Mouse (Mus musculus): ENCODE data around the gene Trim65.

Gene Trim65

GRCm38 (mm10) chr11:116130488-116131205, at the start of gene Trim65:
Gene Trim65 (minus strand): TSS chr11:116131128.
- peak; percentile 83 for DNase-seq (ENCODE audit: low spot score)

GRCm38 (mm10) chr11:116178411-116179121, 47.6 kb upstream of the Trim65 start:
- no peak for DNase-seq (ENCODE audit: low spot score)

GRCm38 (mm10) chr11:116176010-116176409, 45.1 kb upstream of the Trim65 start:
- DNase-seq (ENCODE audit: low spot score), result no peak

- DNase-seq (ENCODE audit: low spot score), result no peak
Observed at GRCm38 (mm10) chr11:116174775-116175448, 44.0 kb upstream of the Trim65 start.

- no peak for DNase-seq (ENCODE audit: low spot score)
Observed at GRCm38 (mm10) chr11:116171959-116172358, 41.0 kb upstream of the Trim65 start.

- no peak for DNase-seq (ENCODE audit: low spot score)
Observed at GRCm38 (mm10) chr11:116170003-116170800, 39.3 kb upstream of the Trim65 start.

GRCm38 (mm10) chr11:116169214-116169613, 38.3 kb upstream of the Trim65 start:
- DNase-seq (ENCODE audit: low spot score), result no peak

- DNase-seq (ENCODE audit: low spot score), result peak; percentile 91
Observed at GRCm38 (mm10) chr11:116167884-116168439, 37.0 kb upstream of the Trim65 start, which contains the start of gene Fbf1. Gene Fbf1 (minus strand): TSS chr11:116168166.

GRCm38 (mm10) chr11:116167232-116167631, 36.3 kb upstream of the Trim65 start:
- DNase-seq (ENCODE audit: low spot score), result no peak

GRCm38 (mm10) chr11:116163002-116163401, 32.1 kb upstream of the Trim65 start:
- no peak for DNase-seq (ENCODE audit: low spot score)

- no peak for DNase-seq (ENCODE audit: low spot score)
Observed at GRCm38 (mm10) chr11:116162146-116162545, 31.2 kb upstream of the Trim65 start.

- DNase-seq (ENCODE audit: low spot score), result no peak
Observed at GRCm38 (mm10) chr11:116161312-116161711, 30.4 kb upstream of the Trim65 start.

- no peak for DNase-seq (ENCODE audit: low spot score)
Observed at GRCm38 (mm10) chr11:116150960-116151359, 20.0 kb upstream of the Trim65 start.

- no peak for DNase-seq (ENCODE audit: low spot score)
Observed at GRCm38 (mm10) chr11:116149341-116149740, 18.4 kb upstream of the Trim65 start.

GRCm38 (mm10) chr11:116148761-116149221, 17.9 kb upstream of the Trim65 start:
- DNase-seq (ENCODE audit: low spot score), result no peak

GRCm38 (mm10) chr11:116146294-116146985, 15.5 kb upstream of the Trim65 start:
- peak; percentile 27 for DNase-seq (ENCODE audit: low spot score)

GRCm38 (mm10) chr11:116145481-116146293, 14.8 kb upstream of the Trim65 start:
- no peak for DNase-seq (ENCODE audit: low spot score)

GRCm38 (mm10) chr11:116143468-116143867, 12.5 kb upstream of the Trim65 start:
- no peak for DNase-seq (ENCODE audit: low spot score)

- no peak for DNase-seq (ENCODE audit: low spot score)
Observed at GRCm38 (mm10) chr11:116142211-116142991, 11.5 kb upstream of the Trim65 start.
